Mouse (Mus musculus) heart, adult 2 months (tissue): ENCODE measurements around the gene Tspan31.

ENCODE experiments used
- CTCF ChIP-seq: fragments of 200-600 bp; IDR thresholded peaks from 2 replicates; pipeline ENCODE4 v1.8.1; 2022; ENCODE audit warnings: antibody characterized with exemption, mild to moderate bottlenecking, moderate library complexity
- EP300 ChIP-seq: fragments of 200-500 bp; IDR thresholded peaks from 2 replicates; pipeline ENCODE4 v1.6.1; 2011; ENCODE audit warnings: low read depth, low read length, control low read depth; ENCODE audit not compliant: insufficient read depth
- POLR2A ChIP-seq: fragments of 200-500 bp; IDR thresholded peaks from 2 replicates; pipeline ENCODE4 v1.6.1; 2011; ENCODE audit warnings: mild to moderate bottlenecking, low read depth, low read length, control low read depth; ENCODE audit not compliant: insufficient read depth

GRCm38 (mm10) chr10:127061085-127061484, 9.0 kb downstream of the Tspan31 start:
- TF ChIP-seq CTCF (no peak), POLR2A (no peak), EP300 (no peak)
